In genomic region chr13:94154512-94155296, GRCm38 (mm10) we compare ENCODE assay signal across 15 mouse cellular contexts.
A peak's percentile ranks its signal among the peaks of the same experiment; 100 is the strongest.
DNase-seq lines count a peak whose midpoint lies in the region; ATAC-seq and TF ChIP-seq lines count a peak whose summit lies in the region.
"Had no signal": no experiment of that assay in that cellular context is flagged by ENCODE, and none has a peak within 500 bp of the region (broad histone marks: within the 10 kb centered on the region; RNA-seq: fewer than 3 reads in every experiment).

No protein-coding gene starts in this region.

- peak overlapping the region; percentile 60; the same call in 1 of the 2 replicates for H3K27ac ChIP-seq in brown adipose tissue, adult 24 weeks (replicated peaks; ENCODE audit: low read depth, low read length)
- H3K27ac ChIP-seq in hindbrain, embryonic 12.5 days, result no peak overlapping the region
- H3K27ac ChIP-seq: heart, embryonic 13.5 days; hindbrain, embryonic 13.5 days; liver, embryonic 13.5 days had no signal

- no peaks in the 10 kb centered on the region for H3K9me3 ChIP-seq in hindbrain, embryonic 12.5 days (replicated peaks)
- H3K9me3 ChIP-seq: G1E; hindbrain, embryonic 13.5 days; liver, embryonic 13.5 days had no signal

- H3K36me3 ChIP-seq in myocyte (ENCODE audit: control insufficient read depth, insufficient read depth), result no peaks in the 10 kb centered on the region
- no peaks in the 10 kb centered on the region for H3K36me3 ChIP-seq in hindbrain, embryonic 12.5 days
- H3K36me3 ChIP-seq: G1E; hindbrain, embryonic 13.5 days; liver, embryonic 13.5 days had no signal

- 89% methylated on average over 15 of the region's 15 CpGs for WGBS in hindbrain, embryonic 12.5 days

- no peak for TF ChIP-seq POLR2A in myocyte (IDR thresholded peaks at IDR 0.05; ENCODE audit: insufficient read length, low read depth)

- H3K27me3 ChIP-seq in myocyte (ENCODE audit: control insufficient read depth, insufficient read depth, insufficient read length), result no peaks in the 10 kb centered on the region
- H3K27me3 ChIP-seq in hindbrain, embryonic 12.5 days, result no peaks in the 10 kb centered on the region
- H3K27me3 ChIP-seq: heart, embryonic 13.5 days; hindbrain, embryonic 13.5 days; liver, embryonic 13.5 days had no signal

- H3K4me1 ChIP-seq in brown adipose tissue, adult 24 weeks (ENCODE audit: control insufficient read depth, insufficient read depth, insufficient read length, low read length), result peaks cover 11% of the 10 kb centered on the region; the same call in 1 of the 2 replicates
- H3K4me1 ChIP-seq in hindbrain, embryonic 12.5 days, result peaks cover 19% of the 10 kb centered on the region

- ATAC-seq in monocyte, adult 5-6 weeks (replicated peaks; ENCODE audit: insufficient number of reproducible peaks, low FRiP score, low TSS enrichment, poor library complexity, severe bottlenecking), result no peak
- ATAC-seq in hindbrain, embryonic 12.5 days (ENCODE audit: low FRiP score), result no peak

- peak overlapping the region; percentile 86 for H3K4me2 ChIP-seq in myocyte (ENCODE audit: low read depth)
- no peak overlapping the region for H3K4me2 ChIP-seq in hindbrain, embryonic 12.5 days (replicated peaks)
- H3K4me2 ChIP-seq: heart, embryonic 13.5 days; hindbrain, embryonic 13.5 days; liver, embryonic 13.5 days had no signal

- no peak overlapping the region for H3ac ChIP-seq in myocyte (ENCODE audit: control insufficient read depth, insufficient read length)

- H3K4me3 ChIP-seq in brown adipose tissue, adult 24 weeks (ENCODE audit: insufficient read depth, low read depth, low read length), result no peak overlapping the region
- H3K4me3 ChIP-seq in myocyte, result no peak overlapping the region
- H3K4me3 ChIP-seq in hindbrain, embryonic 12.5 days, result no peak overlapping the region
- H3K4me3 ChIP-seq: heart, embryonic 13.5 days; hindbrain, embryonic 13.5 days; liver, embryonic 13.5 days; megakaryocyte, embryonic 14.5 days had no signal

- peak; percentile 10 to 59 for DNase-seq in monocyte, adult 2 months (ENCODE audit: low read depth in 1 of 2, low spot score in 2 of 2)
- peak; percentile 95 for DNase-seq in NIH3T3 (ENCODE audit: low read depth)
- DNase-seq in embryo, embryonic 10.5 days (ENCODE audit: low spot score), result no peak
- DNase-seq: cerebellum, adult 2 months; kidney, adult 8-10 months; liver, embryonic 13.5 days; thymus, postnatal 4 days had no signal

- peaks cover 66% of the 10 kb centered on the region for H3K79me2 ChIP-seq in myocyte (ENCODE audit: control insufficient read depth, insufficient read depth)

- H3K9ac ChIP-seq in hindbrain, embryonic 12.5 days, result no peak overlapping the region
- H3K9ac ChIP-seq: heart, embryonic 13.5 days; hindbrain, embryonic 13.5 days; liver, embryonic 13.5 days had no signal

TF ChIP-seq in myocyte, 11 proteins besides CTCF, POLR2A, EP300 and RAD21:
- peak; percentile 87 for TF ChIP-seq CEBPB (IDR thresholded peaks at IDR 0.05; ENCODE audit: insufficient read depth, poor library complexity, severe bottlenecking)
- TF ChIP-seq MYOG (IDR thresholded peaks at IDR 0.05; ENCODE audit: control insufficient read depth in 1 of 3, insufficient read depth in 1 of 3, insufficient read length in 2 of 3, low read depth in 2 of 3), result no peak
- no peak for TF ChIP-seq TCF12 (IDR thresholded peaks at IDR 0.05; ENCODE audit: insufficient read depth, poor library complexity, severe bottlenecking)
- TF ChIP-seq SRF (IDR thresholded peaks at IDR 0.05; ENCODE audit: control insufficient read depth, insufficient read length, low read depth), result no peak
- TF ChIP-seq POLR2AphosphoS2 (IDR thresholded peaks at IDR 0.05; ENCODE audit: insufficient read length, low read depth), result no peak
- TF ChIP-seq USF1 (IDR thresholded peaks at IDR 0.05; ENCODE audit: low read depth), result peak; percentile 63
- TF ChIP-seq E2F4 (IDR thresholded peaks at IDR 0.05; ENCODE audit: insufficient read depth), result no peak
